Mouse (Mus musculus) hindbrain, postnatal 0 days (tissue): Measurements from ENCODE around the gene Cmtm4. TPM values are rescaled to one million over a fixed set of nuclear protein-coding genes. Genes with fewer than 3 reads are reported as not detected.
A peak's percentile ranks its signal among the peaks of the same experiment; 100 is the strongest.

Experiments
- ATAC-seq: fragments of 200-750 bp; cut with Nextera tagmentation; 2 replicates; pipeline ENCODE4 v1.8.0; 2017; ENCODE audit warnings: mild to moderate bottlenecking, moderate TSS enrichment, moderate library complexity
- DNase-seq: peaks from one replicate; pipeline ENCODE4 v3.0.0-alpha.2; 2015; ENCODE audit warnings: low spot score
- H3K27ac ChIP-seq: fragments of 300-500 bp; sonication (generic); 2 replicates; pipeline ENCODE4 v1.5.1; 2014; ENCODE audit warnings: mild to moderate bottlenecking
- H3K27me3 ChIP-seq: fragments of 300-500 bp; sonication (generic); 2 replicates; pipeline ENCODE4 v1.6.1; 2014; ENCODE audit warnings: low read length, mixed read lengths; ENCODE audit not compliant: insufficient read depth
- H3K36me3 ChIP-seq: fragments of 300-500 bp; sonication (generic); 2 replicates; pipeline ENCODE4 v1.6.1; 2014; ENCODE audit warnings: low read length, mixed read lengths; ENCODE audit not compliant: insufficient read depth
- H3K4me1 ChIP-seq: fragments of 300-500 bp; sonication (generic); 2 replicates; pipeline ENCODE4 v1.6.1; 2014; ENCODE audit warnings: antibody characterized with exemption, low read length, mixed read lengths; ENCODE audit not compliant: insufficient read depth
- H3K4me2 ChIP-seq: fragments of 300-500 bp; sonication (generic); 2 replicates; pipeline ENCODE4 v1.6.1; 2014; ENCODE audit warnings: low read depth, mild to moderate bottlenecking, low read length, moderate library complexity, mixed read lengths
- H3K4me3 ChIP-seq: fragments of 300-500 bp; sonication (generic); 2 replicates; pipeline ENCODE4 v1.5.1; 2014; ENCODE audit warnings: low read length
- H3K9ac ChIP-seq: fragments of 300-500 bp; sonication (generic); replicated peaks from 2 replicates; pipeline ENCODE4 v1.6.1; 2014; ENCODE audit warnings: mild to moderate bottlenecking, low read length, moderate library complexity, mixed read lengths
- H3K9me3 ChIP-seq: fragments of 300-500 bp; sonication (generic); 2 replicates; pipeline ENCODE4 v1.6.1; 2016; ENCODE audit warnings: low read length, mixed read lengths
- CTCF ChIP-seq: IDR thresholded peaks from 2 replicates; pipeline ENCODE4 v1.5.1; 2016; ENCODE audit warnings: antibody characterized with exemption, control low read depth, low read depth
- WGBS: fragments of 180-500 bp; shearing (Covaris S2); extraction: QIAGEN DNeasy Blood & Tissue Kit; methylation state at CpG from one replicate; pipeline ENCODE4 v1.1.7; 2014; 5-methylcytosine and 5-hydroxymethylcytosine counted together
- polyA plus RNA-seq: library from polyadenylated mRNA; unstranded; fragments of >200 nt; fragmentation: Nextera tagmentation; extraction: Ambion mirVana; gene quantifications from 2 replicates; pipeline ENCODE4 v1.2.1, GENCODE M21; 2015
- total RNA-seq: library from RNA; depleted of rRNA; stranded (reverse); fragments of >200 nt; gene quantifications from 2 replicates; pipeline ENCODE4 v1.2.3, GENCODE M21; 2014

Cmtm4 gene
- total and polyA plus RNA-seq, 2 experiments from 2014 or later: 2.7 to 38.4 TPM

DNA sequence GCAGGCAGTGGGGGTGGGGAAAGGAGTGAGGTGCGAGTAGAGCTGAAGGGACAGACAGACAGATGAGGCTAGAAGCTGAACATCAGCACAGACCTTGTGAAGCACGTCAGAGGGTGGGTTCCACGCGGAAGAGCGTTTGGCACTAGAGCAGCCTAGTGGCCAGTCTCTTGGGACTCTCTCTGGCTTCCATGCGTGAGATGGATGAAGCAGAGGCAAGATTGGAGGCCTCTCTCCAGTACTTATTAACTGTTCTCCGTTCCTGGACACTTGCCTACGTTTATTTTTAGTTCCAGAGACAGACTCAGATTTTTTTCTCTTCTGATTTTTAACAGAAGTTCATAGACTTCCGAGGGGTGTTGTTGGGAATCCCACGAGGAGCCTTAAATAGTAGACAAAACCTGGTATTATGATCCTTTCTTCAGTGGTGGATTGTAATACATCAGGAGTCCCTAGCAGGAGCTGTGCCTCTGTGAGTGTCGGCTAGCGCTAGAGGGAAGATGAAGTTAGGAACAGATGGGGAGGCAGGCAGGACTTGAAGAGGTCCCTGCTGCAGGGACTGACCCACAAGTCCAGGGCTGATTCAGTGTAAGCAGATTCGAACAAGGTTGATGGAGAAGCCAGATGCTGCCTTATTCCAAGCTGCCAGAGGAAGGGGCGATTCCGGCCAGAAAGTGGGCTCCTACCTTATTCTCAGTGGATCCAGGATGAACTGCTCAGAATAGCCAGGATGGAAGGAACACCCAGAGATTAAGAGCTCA lies 10.0 kb upstream of the Cmtm4 start:
- Histone ChIP-seq H3K4me2 (no peak overlapping the region), H3K9ac (no peak overlapping the region), H3K4me1 (no peaks in the 10 kb centered on the region), H3K4me3 (no peak overlapping the region), H3K27ac (peak overlapping the region; percentile 7; the same call in 1 of the 2 replicates), H3K36me3 (no peaks in the 10 kb centered on the region), H3K27me3 (no peaks in the 10 kb centered on the region), H3K9me3 (no peaks in the 10 kb centered on the region)
- ATAC-seq (no peak), DNase-seq (no peak)
- WGBS: 66% methylated on average over 15 of the region's 15 CpGs
- TF ChIP-seq CTCF: no peak

GRCm38 (mm10) chr8:104403596-104403995 lies 8.0 kb upstream of the Cmtm4 start:
- no peaks in the 10 kb centered on the region for H3K4me1 ChIP-seq
- DNase-seq (no peak), ATAC-seq (no peak)
- H3K36me3 ChIP-seq: no peaks in the 10 kb centered on the region
- WGBS: 78% methylated on average over 3 of the region's 3 CpGs
- peak; percentile 51 for TF ChIP-seq CTCF
- H3K4me3 ChIP-seq: no peak overlapping the region
- H3K27ac ChIP-seq: no peak overlapping the region
- H3K9me3 ChIP-seq: no peaks in the 10 kb centered on the region
- no peak overlapping the region for H3K4me2 ChIP-seq
- H3K9ac ChIP-seq: no peak overlapping the region
- no peaks in the 10 kb centered on the region for H3K27me3 ChIP-seq

DNA sequence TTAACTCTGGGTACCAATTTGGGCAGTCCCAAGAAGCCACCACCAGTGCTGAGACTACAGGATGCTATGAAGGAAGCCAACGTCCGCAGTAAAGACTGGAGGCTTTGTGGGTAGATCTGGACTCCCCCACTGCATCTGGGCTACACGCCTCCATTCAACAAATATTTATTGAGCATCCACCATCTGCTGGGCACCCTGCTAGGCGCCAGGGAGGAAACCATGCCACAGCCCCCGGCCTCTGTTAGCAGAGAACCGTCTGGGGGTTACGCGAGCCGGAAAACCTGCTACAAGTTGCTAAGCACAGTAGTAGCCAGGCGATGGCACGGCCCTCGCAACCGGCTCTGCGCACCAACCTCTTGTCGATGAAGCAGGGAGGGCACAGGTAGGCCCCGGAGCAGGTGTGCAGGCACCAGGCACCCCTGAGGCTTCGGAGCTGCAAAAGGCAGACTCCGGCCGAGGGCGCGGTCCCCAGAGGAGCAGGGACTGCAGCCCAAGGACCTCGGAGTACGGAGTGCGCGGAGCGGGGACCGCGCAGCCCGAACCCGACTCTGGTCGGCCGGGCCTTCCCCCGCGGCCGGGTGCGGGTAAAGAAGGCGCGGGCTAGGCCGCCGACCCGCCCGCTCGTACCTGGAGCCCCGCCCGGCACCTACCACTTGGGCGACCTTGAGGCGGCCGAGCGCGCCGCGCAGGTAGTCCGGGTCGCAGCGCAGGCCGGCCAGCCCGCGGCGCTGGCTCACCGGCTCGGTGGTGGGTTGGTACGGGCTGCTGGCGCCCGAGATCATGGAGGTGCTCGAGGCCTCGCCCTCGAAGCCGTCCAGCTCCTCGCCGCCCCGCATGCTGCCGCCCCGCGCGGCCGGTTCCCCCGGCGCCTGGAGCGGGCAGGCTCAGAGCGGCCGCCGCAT lies 555 bp downstream of the Cmtm4 start:
- DNase-seq (peak; percentile 60), ATAC-seq (peak; percentile 79)
- H3K4me1 ChIP-seq: peaks cover 5% of the 10 kb centered on the region
- no peak for TF ChIP-seq CTCF
- peak overlapping the region; percentile 92 for H3K9ac ChIP-seq
- no peaks in the 10 kb centered on the region for H3K27me3 ChIP-seq
- H3K4me3 ChIP-seq: peak overlapping the region; percentile 90
- peak overlapping the region; percentile 86 for H3K27ac ChIP-seq
- H3K4me2 ChIP-seq: peak overlapping the region; percentile 76
- H3K9me3 ChIP-seq: no peaks in the 10 kb centered on the region
- no peaks in the 10 kb centered on the region for H3K36me3 ChIP-seq
- WGBS: under 1% methylated on average over 75 of the region's 82 CpGs

DNA sequence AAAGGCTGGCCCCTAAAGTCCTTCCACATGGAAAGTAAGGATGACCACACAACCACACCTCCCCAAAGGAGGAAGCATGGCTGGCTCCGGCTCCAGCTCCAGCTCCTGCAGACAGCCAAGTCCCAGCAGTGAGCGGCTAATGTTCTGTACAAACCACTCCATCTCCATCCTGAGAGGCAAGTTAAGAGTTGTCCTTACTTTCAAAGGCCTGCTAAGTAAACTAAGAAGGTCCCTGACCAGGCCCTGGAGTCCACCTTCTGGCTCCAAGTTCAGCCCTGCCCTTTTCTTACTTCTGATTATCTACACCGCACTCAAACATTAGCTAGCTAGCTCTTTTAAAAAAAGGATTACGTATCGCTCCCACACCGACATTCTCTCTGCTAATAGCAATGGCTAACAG lies 1.8 kb downstream of the Cmtm4 start:
- no peaks in the 10 kb centered on the region for H3K36me3 ChIP-seq
- ATAC-seq (no peak), DNase-seq (no peak)
- TF ChIP-seq CTCF: no peak
- peak overlapping the region; percentile 90 for H3K4me3 ChIP-seq
- WGBS: 71% methylated on average over 6 of the region's 6 CpGs
- H3K9me3 ChIP-seq: no peaks in the 10 kb centered on the region
- peaks cover 5% of the 10 kb centered on the region for H3K4me1 ChIP-seq
- no peaks in the 10 kb centered on the region for H3K27me3 ChIP-seq
- H3K9ac ChIP-seq: no peak overlapping the region
- H3K4me2 ChIP-seq: peak overlapping the region; percentile 76
- no peak overlapping the region for H3K27ac ChIP-seq

- no peak overlapping the region for H3K4me3 ChIP-seq
- 97% methylated on average over 6 of the region's 7 CpGs for WGBS
- H3K9ac ChIP-seq: no peak overlapping the region
Observed at GRCm38 (mm10) chr8:104393139-104393538, 2.5 kb downstream of the Cmtm4 start.

DNA sequence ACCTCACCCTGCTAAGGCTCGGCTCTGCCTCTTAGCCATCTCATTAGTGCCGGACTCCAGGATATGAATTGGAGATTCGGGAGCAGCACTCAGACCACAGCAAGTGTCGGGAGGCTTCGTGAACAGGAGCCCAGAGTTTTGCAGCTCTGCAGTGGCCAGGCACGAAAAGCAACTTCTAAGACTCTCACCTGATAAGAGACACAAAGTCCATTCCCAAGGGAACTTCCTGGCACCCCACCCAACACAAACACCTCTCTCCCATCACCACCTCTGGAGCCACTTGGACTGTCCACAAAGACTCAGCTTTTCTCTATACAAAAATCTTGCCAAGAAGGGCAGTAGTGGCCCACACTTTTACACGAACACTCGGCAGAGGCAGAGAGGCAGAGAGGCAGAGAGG lies 5.4 kb downstream of the Cmtm4 start:
- DNase-seq: no peak
- no peak for TF ChIP-seq CTCF

More at GRCm38 (mm10) chr8:104393139-104393538, 2.5 kb downstream of the Cmtm4 start:
- DNase-seq: no peak
- H3K4me1 ChIP-seq: peaks cover 5% of the 10 kb centered on the region
- H3K36me3 ChIP-seq: no peaks in the 10 kb centered on the region
- no peaks in the 10 kb centered on the region for H3K27me3 ChIP-seq
- no peaks in the 10 kb centered on the region for H3K9me3 ChIP-seq
- no peak for TF ChIP-seq CTCF
- no peak overlapping the region for H3K27ac ChIP-seq
- no peak for ATAC-seq
- H3K4me2 ChIP-seq: peak overlapping the region; percentile 76; the same call in 1 of the 2 replicates

More for the DNA sequence above, 5.4 kb downstream of the Cmtm4 start:
- no peaks in the 10 kb centered on the region for H3K36me3 ChIP-seq
- H3K4me2 ChIP-seq: no peak overlapping the region
- 76% methylated on average over 8 of the region's 8 CpGs for WGBS
- no peak overlapping the region for H3K27ac ChIP-seq
- no peak for ATAC-seq
- H3K4me3 ChIP-seq: no peak overlapping the region
- H3K27me3 ChIP-seq: no peaks in the 10 kb centered on the region
- H3K9ac ChIP-seq: no peak overlapping the region
- H3K9me3 ChIP-seq: no peaks in the 10 kb centered on the region
- peaks cover 5% of the 10 kb centered on the region for H3K4me1 ChIP-seq
